Mouse (Mus musculus): ENCODE results near the gene Amigo1.

Gene Amigo1

DNA sequence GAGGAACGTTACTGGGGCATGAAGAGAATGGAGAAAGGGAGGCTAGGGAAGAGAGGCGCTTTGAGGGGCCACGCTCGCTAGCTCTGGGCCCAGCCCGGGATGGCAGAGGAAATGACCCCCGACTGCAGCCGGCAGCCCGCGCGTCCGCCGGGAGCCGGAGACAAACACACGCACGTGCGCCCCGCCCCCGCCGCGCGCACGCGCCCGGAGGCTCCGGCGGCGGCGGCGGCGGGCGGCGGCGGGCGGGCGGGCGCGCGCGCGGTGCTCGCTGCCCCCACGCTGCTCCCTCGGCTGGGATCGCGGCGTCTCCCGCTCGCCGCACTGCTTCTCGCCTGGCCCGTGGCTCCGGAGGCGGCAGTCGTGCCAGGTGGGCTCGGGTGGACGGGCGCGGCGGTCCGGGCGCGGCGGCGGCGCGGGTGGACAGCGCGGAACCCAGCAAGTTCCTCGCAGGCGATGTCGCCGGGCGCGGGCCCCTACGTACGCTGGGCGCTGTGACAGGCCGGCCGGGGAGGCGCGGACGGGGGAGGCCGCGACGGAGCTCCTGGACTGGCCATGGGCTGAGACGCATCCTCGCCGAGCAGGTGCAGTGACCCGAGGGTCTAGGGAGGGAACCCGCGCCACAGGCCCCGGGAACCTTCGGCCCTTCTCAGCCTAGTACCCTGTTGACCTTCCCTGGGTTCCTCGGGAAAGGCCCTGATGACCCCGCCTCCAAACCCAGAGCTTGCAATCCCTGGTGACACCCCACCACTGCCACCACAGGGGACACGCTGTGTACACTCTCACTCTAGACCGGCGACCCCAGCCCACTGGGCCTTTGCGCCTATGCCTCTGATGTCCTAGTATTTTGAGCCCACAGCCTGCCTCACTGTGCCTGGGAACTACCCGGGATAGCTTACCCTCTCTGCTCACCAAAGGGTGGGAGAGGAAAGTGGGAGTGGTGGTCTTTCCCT is at the start of gene Amigo1:
Amigo1 (plus strand) TSS at position 238 of the 950 bp plus-strand sequence.
- peak; percentile 49 to 78 for DNase-seq

DNA sequence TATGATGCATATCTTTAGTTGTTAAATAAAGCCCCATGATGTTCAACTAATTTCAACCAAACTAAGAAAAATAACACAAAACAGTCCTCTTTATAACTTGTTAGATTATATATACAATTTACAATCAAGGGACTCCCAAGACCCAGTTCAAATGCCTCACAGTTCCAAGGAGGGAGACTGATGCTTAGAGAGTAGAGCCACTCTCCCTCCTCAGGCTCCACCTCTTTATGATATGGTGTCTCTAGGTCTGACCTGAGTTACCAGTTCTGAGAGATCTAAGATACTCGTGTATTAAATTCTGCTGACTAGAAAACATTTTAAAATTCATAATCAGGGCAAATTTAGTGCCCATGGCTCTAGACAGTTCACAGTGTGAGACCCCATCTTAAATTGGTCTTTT is 47.0 kb upstream of the Amigo1 start:
- no peak for DNase-seq

DNA sequence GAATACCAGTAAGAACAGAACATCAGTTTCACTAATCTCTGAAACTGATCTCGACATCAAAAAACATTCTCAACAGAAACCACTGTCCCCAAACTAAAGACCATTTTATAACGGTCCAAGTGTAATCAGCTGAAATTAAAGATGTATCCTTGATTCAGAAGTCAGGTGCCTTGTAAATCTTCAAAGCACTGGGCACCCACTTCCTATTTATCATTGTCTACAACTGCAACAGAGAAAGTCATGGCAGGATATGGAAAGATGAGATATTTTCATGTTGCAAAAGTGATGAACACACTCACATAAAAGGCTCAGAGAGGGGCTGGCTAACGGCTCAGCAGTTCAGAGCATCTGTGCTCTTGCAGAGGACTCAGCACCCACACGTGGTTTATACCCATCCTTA is 45.3 kb upstream of the Amigo1 start:
- no peak for DNase-seq

DNA sequence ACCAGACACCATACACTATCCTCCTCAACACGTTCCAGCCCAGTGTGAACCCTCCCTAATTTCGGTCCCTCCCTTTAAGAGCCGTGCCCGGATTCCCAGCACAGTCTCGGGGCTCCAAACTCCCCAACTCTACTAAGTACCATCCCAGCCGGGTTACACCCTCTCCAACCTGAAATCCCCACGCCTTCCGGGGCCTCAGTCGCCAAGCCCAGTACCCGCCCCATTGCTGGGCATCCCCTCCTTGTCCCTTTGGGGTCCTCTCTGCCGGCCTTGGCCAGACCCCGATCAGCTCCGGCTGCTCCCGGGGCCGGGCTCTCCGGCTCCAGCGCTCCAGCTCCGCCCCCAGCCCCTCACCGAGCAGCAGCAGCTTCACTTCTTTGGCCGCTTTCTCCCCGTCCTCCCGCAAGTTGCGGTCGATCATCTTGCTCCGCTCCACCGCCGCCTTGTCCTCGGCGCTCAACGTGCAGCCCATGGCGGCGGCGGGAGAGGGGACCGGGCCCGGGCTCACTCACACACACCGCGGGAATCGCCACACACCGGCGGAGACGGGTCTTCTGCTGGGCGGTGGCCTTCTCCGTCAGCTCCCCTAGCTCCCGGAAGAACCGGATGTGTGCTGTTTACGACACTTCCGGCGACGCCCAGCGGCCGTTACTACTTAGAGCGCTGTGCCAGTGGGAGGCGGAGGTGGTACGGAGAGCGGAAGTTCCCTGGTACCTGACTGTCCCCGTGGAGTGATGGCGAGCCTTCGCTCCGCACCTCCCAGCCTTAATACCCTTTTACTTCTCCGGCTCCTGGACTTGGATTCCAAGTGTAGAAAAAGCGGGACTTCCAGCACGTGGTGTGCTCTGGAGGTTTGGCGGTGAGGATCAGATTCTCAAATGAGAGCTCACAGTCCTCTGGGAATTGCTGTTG is 40.3 kb upstream of the Amigo1 start, which contains the start of gene Gnai3:
Gnai3 (minus strand) TSS at position 613 of the 912 bp plus-strand sequence.
- DNase-seq: peak; percentile 93 to 94

DNA sequence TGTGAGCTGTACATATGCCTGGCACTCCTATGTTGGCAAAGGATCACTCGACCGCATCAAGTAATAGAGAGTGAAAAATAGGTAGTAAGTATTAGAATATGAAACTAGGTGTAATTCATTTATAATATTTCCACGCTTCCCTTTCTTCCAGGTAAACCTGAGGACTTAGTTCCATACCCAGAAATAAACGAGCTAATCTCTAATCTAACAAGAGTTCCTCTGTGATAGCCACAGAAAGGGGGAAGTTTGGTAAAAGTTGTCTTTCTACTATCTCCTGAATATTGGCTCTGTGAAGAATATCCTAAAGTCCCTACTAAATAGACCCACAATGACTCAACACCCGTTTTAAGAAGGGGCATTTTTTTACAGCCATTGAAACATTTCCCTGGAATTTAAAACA is 39.5 kb upstream of the Amigo1 start:
- no peak for DNase-seq

DNA sequence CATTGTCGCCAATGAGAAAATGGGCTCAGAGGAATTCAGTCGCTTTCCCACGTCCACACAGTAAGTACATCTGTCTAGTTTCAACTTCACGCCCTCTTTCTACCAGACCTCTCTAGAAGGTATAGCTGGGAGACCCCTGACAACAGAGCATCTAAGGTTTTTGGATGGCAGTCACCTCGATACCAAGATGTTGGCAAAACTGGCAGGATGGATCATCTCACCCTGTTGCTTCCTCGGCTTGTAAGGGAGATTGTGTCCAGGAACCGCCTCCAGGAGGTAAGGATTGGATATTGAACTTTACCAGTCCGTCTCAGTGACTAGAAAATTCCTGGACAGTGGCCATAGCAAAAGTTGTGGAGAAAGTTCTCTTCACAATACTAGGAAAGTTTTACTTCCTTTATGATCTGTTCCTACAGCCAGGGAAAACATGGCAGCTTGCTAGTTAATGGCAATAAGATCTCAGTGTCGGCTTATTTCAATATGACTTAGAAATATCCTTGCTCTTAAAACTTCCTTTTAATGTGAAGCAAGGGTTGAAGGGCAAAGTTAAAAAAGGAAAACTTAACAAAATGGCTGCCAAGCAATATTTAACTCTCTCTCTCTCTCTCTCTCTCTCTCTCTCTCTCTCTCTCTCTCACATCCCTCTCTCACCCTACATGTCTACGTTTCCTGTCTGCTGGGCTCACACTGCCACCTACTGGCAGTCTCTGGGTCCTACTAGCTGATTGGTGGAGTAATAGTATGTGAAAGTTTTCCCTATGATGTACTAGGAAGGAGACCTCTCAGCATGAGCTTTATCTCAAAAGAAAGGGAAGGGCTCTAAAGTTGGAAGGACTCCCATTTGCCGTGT is 38.5 kb upstream of the Amigo1 start:
- peak; percentile 85 to 91 for DNase-seq

DNA sequence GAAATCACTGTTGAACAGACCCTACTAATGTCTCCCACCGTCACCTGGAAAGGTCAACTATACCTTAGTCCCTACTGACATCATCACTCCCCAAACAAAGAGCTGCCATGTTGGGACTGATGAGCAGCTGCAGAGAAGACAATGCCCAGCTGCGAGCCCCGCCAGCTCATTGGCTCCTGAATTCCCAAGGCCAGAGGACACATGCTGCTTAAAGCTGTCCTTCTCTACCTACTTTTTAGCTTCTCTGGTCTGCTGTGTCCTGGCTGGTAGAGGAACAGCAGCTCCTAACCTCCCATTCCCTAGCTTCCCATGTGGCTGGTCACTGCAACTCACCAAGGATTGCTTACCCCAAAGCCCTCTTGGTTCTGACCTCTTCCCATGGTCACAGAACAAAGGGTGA is 33.8 kb upstream of the Amigo1 start:
- no peak for DNase-seq

DNA sequence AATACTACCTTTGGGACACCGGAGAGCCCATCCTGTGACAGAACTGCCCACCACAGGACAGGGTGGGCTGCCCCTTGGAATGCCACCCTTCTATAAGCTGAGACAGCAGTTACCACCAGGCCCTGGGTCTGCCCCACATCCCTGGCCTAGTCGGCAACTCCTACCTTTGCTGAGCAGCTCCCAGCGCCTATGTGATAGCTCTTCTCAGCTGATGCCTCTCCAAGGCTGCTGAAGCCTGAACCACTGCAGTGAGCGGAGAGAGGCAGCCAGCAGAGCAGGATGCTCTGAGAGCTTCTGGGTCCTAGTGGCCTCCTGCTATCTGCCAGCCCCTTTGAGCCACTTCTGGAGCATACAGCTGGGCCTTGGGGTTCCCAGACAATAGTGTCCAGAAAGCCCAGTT is 31.5 kb upstream of the Amigo1 start, which contains the start of gene Gpr61:
Gpr61 (minus strand) TSS at position 227 of the 400 bp plus-strand sequence.
- no peak for DNase-seq

DNA sequence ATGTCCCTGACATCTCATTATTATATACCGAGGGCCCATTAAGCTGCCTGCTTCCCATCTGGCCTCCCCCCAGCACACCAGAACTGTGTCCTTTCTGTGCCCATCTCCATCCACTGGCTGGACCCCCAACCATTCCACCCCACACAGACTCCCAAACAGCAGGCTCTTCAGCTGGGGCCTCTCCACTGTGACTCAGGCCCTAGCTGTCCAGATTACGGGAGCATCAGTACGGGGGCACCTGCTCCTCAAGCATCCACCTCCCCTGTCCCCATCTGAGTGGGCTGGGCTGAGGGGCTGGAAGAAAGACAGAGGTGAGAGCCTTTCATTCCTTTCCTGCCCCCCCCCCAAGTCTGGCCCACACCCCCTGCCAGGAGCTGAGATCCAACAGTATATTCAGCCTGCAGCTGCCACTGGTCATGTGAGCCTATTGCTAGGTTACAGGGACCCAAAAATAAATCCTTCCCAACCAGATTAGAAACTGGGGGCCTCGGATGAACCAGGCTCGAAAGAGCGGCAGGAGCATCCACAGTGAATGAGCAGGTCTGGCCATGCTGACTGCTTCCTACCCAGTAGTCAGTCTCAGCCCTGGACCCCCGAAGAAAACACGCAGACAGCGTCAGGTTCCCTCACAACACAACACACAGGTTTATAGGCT is 27.6 kb upstream of the Amigo1 start:
- no peak for DNase-seq

DNA sequence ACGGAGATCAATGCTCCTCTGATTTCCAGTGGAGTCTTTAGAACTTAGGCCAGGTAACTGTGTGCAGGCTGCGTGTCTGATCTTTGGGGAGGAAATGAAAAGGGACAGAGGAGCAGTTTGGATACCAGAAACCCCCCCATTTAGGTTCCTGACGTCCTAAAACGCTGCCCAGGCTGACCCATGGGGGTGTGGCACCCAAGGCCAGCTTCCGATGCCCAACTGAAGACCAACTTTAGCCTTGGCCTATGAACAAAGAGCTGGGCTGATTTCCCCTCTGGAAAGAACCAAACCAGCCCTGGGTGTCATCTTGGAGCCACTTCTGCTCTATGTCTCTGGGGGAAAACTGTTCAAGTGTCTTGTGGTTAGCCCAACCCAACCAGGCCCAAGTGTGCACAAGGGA is 22.0 kb upstream of the Amigo1 start:
- no peak for DNase-seq

DNA sequence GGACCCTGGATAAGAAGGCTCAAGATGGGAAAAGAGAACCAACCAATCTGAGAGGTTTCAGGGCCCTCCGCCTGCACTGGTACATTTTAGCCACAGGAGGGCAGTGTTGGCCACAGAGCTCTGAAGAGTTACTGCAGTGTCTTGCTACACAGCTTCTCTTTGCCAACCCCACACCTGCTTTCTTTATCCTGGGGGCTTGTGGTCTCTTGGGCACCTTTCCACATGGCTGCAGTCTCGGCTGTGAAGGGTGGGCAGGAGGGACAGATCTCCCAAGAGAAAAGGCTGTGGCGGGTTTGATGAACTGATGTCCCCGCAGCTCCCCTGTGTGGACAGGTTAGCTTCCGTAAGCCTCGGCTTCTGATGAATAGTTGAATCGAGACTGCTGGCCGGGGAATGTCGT is 21.3 kb upstream of the Amigo1 start:
- DNase-seq: peak; percentile 76 to 85

DNA sequence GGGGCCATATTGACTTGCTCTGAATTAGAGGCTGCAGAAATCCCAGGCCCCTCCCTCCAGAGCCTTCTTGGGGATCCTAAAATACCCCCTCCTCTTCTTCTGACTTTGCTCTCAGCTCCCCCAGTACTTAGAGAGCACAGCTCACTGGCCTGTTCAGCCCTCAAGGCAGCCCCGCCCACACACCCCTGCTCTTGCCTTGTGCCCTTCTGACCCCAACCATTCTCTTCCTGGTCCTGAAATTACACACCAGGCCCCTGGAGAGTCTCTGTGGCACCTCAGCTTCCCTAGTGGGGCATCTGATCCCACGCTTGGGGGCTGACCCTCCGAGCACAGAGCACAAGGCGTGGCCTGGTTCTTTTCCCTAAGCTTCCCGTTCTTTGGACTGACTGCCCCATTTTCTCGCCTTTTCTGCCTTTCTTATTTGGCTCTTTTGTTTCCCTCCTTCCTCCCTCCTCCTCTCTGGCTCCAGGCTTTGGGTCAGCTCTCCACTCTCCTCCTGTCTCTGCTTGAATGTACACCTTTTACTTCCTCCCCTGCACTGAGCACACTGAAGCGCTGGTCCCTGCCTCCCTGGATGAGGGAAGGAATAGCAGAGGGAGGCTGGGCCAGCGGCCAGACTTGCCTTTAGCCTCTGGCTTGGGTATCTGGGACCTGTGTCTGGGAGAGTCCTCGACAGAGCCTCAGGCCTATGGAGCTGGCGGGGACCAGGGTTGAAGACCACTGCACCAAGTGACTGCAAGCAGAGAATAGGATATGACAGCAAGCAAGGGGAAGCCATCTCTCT is 20.4 kb upstream of the Amigo1 start:
- no peak for DNase-seq

DNA sequence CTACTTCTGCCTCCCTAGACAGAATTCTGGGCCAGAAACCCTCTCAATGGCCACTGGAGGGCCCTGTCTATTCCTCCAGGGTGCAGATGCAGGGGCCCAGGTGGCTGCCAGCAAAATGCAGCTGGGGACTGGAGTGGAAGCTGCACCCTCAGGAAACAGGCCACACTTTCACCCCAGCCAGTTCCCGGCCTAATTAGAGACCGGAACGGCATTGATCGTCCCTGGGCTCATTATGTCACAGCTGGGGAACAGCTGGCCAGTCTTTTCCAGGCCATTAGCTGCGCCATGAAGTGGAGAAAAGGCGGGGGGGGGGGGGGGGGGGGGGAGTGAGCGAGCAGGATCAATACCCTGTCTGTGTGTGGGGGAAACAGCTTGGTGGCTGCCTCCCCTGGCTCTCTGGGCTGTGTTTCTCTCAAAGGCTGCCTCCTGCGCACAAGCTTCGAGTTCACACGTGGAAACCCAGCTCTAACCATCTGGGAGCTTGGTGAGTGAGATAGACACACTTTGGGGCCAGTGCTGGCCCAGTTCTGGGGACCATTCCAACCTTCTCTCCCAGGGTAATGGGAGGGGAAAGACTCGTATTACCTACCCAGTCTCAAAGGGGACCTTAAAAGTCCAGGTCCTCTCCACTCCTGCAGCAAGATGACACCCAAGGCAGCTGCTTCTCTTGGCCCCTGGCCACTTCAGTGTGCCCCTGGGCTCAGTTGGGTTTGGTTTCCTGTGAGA is 19.5 kb upstream of the Amigo1 start:
- peak; percentile 61 to 91 for DNase-seq

DNA sequence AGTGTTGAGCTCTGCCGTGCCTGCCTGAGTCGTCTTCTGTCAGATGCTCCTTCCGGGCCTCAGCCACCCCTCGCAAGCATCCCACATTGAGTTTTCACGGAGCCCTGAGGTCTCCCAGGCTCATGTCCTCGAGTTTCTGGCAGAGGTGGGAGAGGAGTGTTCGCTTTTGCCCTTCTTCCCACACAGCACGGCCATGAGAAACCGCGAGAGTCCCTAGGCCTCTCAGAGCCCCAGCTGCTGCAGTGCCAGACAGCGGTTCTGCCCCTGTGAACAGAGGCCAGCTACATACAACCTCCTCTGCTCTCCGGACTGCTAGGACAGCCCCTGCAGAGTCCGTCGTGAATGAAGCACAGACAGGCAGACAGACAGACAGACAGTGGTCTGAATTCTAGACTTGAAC is 18.6 kb upstream of the Amigo1 start:
- no peak for DNase-seq

DNA sequence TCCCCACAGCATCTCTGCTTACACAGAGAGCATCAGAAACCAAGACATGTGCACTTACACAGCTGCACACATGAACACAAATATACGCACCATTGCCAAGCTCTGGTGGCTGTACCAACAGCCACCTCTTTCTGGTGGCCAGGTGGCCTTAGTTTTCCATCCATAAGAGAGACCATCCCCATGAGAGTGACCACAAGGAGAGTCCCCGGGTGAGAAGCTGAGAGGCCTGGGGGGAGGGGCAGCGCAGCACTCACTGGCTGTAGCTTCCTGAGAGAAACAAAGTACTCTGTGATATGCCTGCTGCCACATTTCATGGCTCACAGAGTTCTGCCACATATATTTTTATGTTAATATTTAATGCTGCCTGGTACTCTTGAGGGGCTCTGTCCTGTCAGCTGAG is 16.9 kb upstream of the Amigo1 start:
- no peak for DNase-seq

DNA sequence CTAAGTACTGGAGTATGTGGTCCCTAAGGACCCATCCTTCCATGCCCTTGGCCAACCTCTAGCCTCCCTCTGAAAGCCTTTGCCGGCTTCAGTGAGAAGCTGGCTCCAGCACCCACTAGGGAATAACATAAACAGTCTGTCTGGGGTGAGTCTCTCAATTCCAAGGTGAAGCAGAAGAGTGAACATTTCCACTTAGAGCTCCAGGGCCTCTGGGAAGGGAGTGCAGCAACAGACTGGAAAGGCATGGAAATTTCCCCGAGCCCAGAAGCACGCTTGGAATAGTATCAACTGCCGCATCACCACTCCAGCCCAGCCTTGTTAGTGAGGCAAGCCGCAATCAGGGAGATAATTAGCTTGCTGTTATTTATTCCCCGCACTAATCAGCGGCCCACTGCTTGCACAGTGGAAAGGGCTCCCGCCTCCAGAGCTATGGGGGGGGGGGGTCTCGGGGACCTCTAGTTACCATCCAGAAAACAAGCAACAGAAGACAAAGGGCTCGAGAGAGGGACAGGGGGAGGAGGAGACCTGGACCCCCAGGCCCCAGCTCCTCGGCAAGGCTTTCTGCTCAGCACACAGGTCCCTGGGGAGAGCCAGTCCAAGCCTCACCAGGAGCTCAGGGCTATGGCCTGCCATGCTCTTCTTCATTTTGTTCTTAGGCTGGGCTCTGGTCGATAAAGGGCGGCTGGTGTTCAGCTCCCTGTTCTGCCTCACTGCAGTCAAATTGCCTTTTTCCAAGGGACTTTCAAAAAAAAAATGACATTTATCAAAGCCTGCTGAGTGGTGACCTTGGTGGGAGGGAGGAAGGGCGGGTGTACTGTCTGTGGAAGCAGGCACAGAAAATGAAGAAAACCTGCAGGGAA is 11.2 kb upstream of the Amigo1 start:
- DNase-seq: peak in 1 of 2 experiments; percentile 54

DNA sequence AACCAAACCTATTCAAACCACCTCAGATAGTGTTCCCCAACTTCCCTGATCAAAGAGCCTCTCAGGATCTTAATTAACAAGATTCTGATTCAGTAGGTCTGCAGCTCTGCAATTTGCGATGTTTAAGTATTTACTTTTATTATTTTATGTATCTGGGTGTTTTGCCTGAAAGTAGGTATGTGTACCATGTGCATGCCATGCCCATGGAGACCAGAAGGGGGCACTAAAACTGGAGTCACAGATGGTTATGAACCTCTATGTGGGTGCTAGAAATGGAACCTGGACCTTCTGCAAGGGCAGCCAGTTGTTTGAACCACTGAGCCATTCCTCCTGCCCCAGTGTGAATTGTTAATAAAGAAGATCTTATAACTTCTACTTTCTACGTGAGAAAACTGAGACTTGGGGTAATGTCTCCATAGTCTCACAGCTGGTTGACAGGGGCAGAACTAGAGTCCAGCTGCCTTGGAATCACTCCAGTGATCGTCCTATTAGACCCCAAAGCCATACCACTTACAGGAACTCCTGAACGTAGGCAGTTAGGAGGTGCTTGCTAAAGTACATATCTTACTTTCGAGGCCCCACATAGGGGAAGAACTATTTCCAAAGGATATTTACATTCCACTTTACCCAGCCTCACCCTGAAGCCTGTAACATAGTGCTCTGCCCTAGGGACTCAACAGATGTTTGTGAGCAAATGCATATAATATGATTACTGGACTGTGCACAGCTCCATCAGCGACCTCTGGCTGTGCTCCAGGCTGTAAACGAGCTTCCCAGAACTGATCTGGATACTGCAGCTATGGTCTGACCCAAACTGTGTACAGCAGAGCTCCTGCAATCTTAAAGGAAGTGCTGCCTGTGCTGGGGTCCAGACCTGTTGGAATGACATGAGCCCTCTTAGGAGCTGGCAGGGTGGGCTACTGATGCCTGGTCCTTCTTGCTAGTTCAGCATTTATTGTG is 7.1 kb upstream of the Amigo1 start:
- DNase-seq: peak in 1 of 2 experiments; percentile 78

DNA sequence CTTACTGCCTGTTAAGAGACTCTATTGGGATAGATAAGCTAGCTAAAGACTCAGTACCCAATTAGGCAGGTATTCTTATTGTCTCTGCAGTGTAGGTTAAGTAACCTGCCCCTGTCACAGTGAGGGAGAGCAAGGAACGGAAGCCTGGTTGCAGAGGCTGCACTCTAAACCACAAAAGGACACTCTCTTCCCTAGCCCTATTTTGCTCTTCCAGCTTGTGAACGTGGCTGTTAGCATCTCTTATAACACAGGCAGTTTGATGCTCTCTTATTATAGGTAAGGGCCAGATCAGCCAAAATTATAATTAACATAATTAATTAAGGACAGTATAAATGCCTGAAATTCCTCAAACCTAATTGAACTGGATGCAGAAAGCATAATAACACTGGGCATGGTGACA is 5.6 kb upstream of the Amigo1 start:
- no peak for DNase-seq
